Comparison of ENCODE assay signal across 12 mouse cellular contexts in genomic region chr17:69266936-69267335, GRCm38 (mm10).
"Had no signal": no experiment of that assay in that cellular context is flagged by ENCODE, and none has a peak within 500 bp of the region (broad histone marks: within the 10 kb centered on the region; RNA-seq: fewer than 3 reads in every experiment).

No protein-coding gene starts in this region.

- H3K4me2 ChIP-seq: liver, embryonic 11.5 days; liver, embryonic 15.5 days; midbrain, embryonic 13.5 days had no signal

- DNase-seq: kidney, postnatal 36 days; lung, adult 2 months; lung, postnatal 36 days; thymus, postnatal 4 days had no signal

- H3K9me3 ChIP-seq: limb, embryonic 10.5 days; liver, embryonic 15.5 days; midbrain, embryonic 13.5 days had no signal

- H3K36me3 ChIP-seq: liver, embryonic 15.5 days had no signal

- H3K9ac ChIP-seq: liver, embryonic 15.5 days; midbrain, embryonic 13.5 days had no signal

- H3K27ac ChIP-seq: layer of hippocampus, adult 2 months; left cerebral cortex, adult 2 months; limb, embryonic 10.5 days; liver, embryonic 15.5 days; midbrain, embryonic 13.5 days; stomach, postnatal 0 days had no signal

- ATAC-seq: lung, postnatal 0 days had no signal

- H3K4me3 ChIP-seq: layer of hippocampus, adult 2 months; left cerebral cortex, adult 2 months; limb, embryonic 10.5 days; liver, embryonic 15.5 days; midbrain, embryonic 13.5 days had no signal

- H3K27me3 ChIP-seq: liver, embryonic 15.5 days; midbrain, embryonic 13.5 days had no signal
